Mouse (Mus musculus) thymus, postnatal 4 days (tissue): ENCODE data around the gene Rtn4.
A peak's percentile ranks its signal among the peaks of the same experiment; 100 is the strongest.
"Not testable (repeated sequence)": the region's sequence is repeated elsewhere in the genome, so short reads cannot be mapped to it uniquely, and the experiment has no call there.

Experiments
- DNase-seq: peaks from one replicate; pipeline ENCODE4 v3.0.0; 2021

Gene Rtn4

GRCm38 (mm10) chr11:29692683-29693272 lies at the start of gene Rtn4:
Gene Rtn4, plus strand, starts transcription at chr11:29692947.
- DNase-seq = peak; percentile 96

- DNase-seq = no peak
Observed at GRCm38 (mm10) chr11:29644421-29644820, 48.3 kb upstream of the Rtn4 start.

GRCm38 (mm10) chr11:29645411-29646066 lies 47.2 kb upstream of the Rtn4 start:
- no peak for DNase-seq

GRCm38 (mm10) chr11:29647568-29648319 lies 45.0 kb upstream of the Rtn4 start:
- no peak for DNase-seq

- DNase-seq = not testable (repeated sequence)
Observed at GRCm38 (mm10) chr11:29655381-29655780, 37.4 kb upstream of the Rtn4 start.

GRCm38 (mm10) chr11:29660740-29661139 lies 32.0 kb upstream of the Rtn4 start:
- DNase-seq = no peak

- DNase-seq = no peak
Observed at GRCm38 (mm10) chr11:29667634-29668033, 25.1 kb upstream of the Rtn4 start.

- no peak for DNase-seq
Observed at GRCm38 (mm10) chr11:29669706-29670105, 23.0 kb upstream of the Rtn4 start.

- no peak for DNase-seq
Observed at GRCm38 (mm10) chr11:29673359-29673758, 19.4 kb upstream of the Rtn4 start.

- DNase-seq = peak; percentile 63
Observed at GRCm38 (mm10) chr11:29676718-29677117, 16.0 kb upstream of the Rtn4 start.

- no peak for DNase-seq
Observed at GRCm38 (mm10) chr11:29679942-29680341, 12.8 kb upstream of the Rtn4 start.

- DNase-seq = no peak
Observed at GRCm38 (mm10) chr11:29680771-29681170, 12.0 kb upstream of the Rtn4 start.

- DNase-seq = no peak
Observed at GRCm38 (mm10) chr11:29684272-29684671, 8.5 kb upstream of the Rtn4 start.

GRCm38 (mm10) chr11:29686176-29686575 lies 6.6 kb upstream of the Rtn4 start:
- no peak for DNase-seq

GRCm38 (mm10) chr11:29691556-29691955 lies 1.2 kb upstream of the Rtn4 start:
- no peak for DNase-seq

- DNase-seq = peak; percentile 12
Observed at GRCm38 (mm10) chr11:29692111-29692682, 550 bp upstream of the Rtn4 start.

- DNase-seq = peak; percentile 97
Observed at GRCm38 (mm10) chr11:29693576-29694410, 1.0 kb downstream of the Rtn4 start.

GRCm38 (mm10) chr11:29694754-29695153 lies 2.0 kb downstream of the Rtn4 start:
- DNase-seq = no peak

- no peak for DNase-seq
Observed at GRCm38 (mm10) chr11:29702721-29703120, 10.0 kb downstream of the Rtn4 start.

- no peak for DNase-seq
Observed at GRCm38 (mm10) chr11:29705263-29705662, 12.5 kb downstream of the Rtn4 start.

GRCm38 (mm10) chr11:29706845-29707244 lies 14.1 kb downstream of the Rtn4 start:
- DNase-seq = no peak

GRCm38 (mm10) chr11:29709512-29709911 lies 16.8 kb downstream of the Rtn4 start:
- DNase-seq = no peak

GRCm38 (mm10) chr11:29714114-29714513 lies 21.4 kb downstream of the Rtn4 start:
- no peak for DNase-seq
